Mouse (Mus musculus): Measurements from ENCODE around the gene Cox11. TPM values are rescaled to one million over a fixed set of nuclear protein-coding genes. Genes with fewer than 3 reads are reported as not detected.

Cox11 gene
- 10 to 100 TPM; 23.5 to 30.2 TPM for polyA plus RNA-seq (2017; shearing (Covaris generic))

GRCm38 (mm10) chr11:90637440-90638311 lies at the start of gene Cox11, which contains the start of gene Stxbp4:
Gene Cox11 (plus strand): TSS chr11:90638173.
Gene Stxbp4 (minus strand): TSS chr11:90638084.
- peak; percentile 95 for ATAC-seq

- no peak for ATAC-seq
These were observed 47.0 kb upstream of the Cox11 start for GRCm38 (mm10) chr11:90590996-90591395.

GRCm38 (mm10) chr11:90595826-90596225 lies 42.1 kb upstream of the Cox11 start:
- no peak for ATAC-seq

- no peak for ATAC-seq
These were observed 34.9 kb upstream of the Cox11 start for GRCm38 (mm10) chr11:90603066-90603465.

GRCm38 (mm10) chr11:90612118-90612517 lies 25.9 kb upstream of the Cox11 start:
- ATAC-seq: no peak

- ATAC-seq: no peak
These were observed 23.2 kb upstream of the Cox11 start for GRCm38 (mm10) chr11:90614743-90615142.

GRCm38 (mm10) chr11:90616431-90616830 lies 21.5 kb upstream of the Cox11 start:
- peak; percentile 53 for ATAC-seq

GRCm38 (mm10) chr11:90622044-90622443 lies 15.9 kb upstream of the Cox11 start:
- ATAC-seq: no peak

- ATAC-seq: no peak
These were observed 15.5 kb upstream of the Cox11 start for GRCm38 (mm10) chr11:90622500-90622899.

GRCm38 (mm10) chr11:90623477-90623876 lies 14.5 kb upstream of the Cox11 start:
- ATAC-seq: no peak

GRCm38 (mm10) chr11:90625174-90625573 lies 12.8 kb upstream of the Cox11 start:
- ATAC-seq: no peak

GRCm38 (mm10) chr11:90627751-90628150 lies 10.2 kb upstream of the Cox11 start:
- no peak for ATAC-seq

- no peak for ATAC-seq
These were observed 5.5 kb upstream of the Cox11 start for GRCm38 (mm10) chr11:90632480-90632879.

- no peak for ATAC-seq
These were observed 3.3 kb upstream of the Cox11 start for GRCm38 (mm10) chr11:90634661-90635060.

- ATAC-seq: peak; percentile 19
These were observed 398 bp downstream of the Cox11 start for GRCm38 (mm10) chr11:90638312-90638830.

- ATAC-seq: no peak
These were observed 11.8 kb downstream of the Cox11 start for GRCm38 (mm10) chr11:90649777-90650176.

- ATAC-seq: no peak
These were observed 12.4 kb downstream of the Cox11 start for GRCm38 (mm10) chr11:90650231-90650885.

- no peak for ATAC-seq
These were observed 14.6 kb downstream of the Cox11 start for GRCm38 (mm10) chr11:90652603-90653002.

GRCm38 (mm10) chr11:90657527-90657926 lies 19.6 kb downstream of the Cox11 start:
- ATAC-seq: no peak

GRCm38 (mm10) chr11:90660662-90661061 lies 22.7 kb downstream of the Cox11 start:
- ATAC-seq: no peak

- no peak for ATAC-seq
These were observed 25.1 kb downstream of the Cox11 start for GRCm38 (mm10) chr11:90663052-90663451.

GRCm38 (mm10) chr11:90663618-90664297 lies 25.8 kb downstream of the Cox11 start:
- ATAC-seq: no peak
